Mouse (Mus musculus) stomach, postnatal 0 days (tissue): ENCODE data around the gene Serinc5.

ENCODE experiments used
- CTCF ChIP-seq: IDR thresholded peaks from 2 replicates; pipeline ENCODE4 v1.5.1; 2016; ENCODE audit warnings: antibody characterized with exemption, low read depth, mild to moderate bottlenecking, moderate library complexity
- EP300 ChIP-seq: optimal IDR thresholded peaks from 2 replicates; pipeline ENCODE3; 2016; ENCODE audit warnings: antibody characterized with exemption

GRCm38 (mm10) chr13:92738821-92739220, 127.9 kb downstream of the Serinc5 start:
- no peak for TF ChIP-seq CTCF
- TF ChIP-seq EP300: no peak
